Comparison of ENCODE assay signal across 11 mouse cellular contexts in genomic region chr4:141048810-141049475, GRCm38 (mm10). TPM values are rescaled to one million over a fixed set of nuclear protein-coding genes. Genes with fewer than 3 reads are reported as not detected.
DNase-seq lines count a peak whose midpoint lies in the region; ATAC-seq and TF ChIP-seq lines count a peak whose summit lies in the region.
"Had no signal": no experiment of that assay in that cellular context is flagged by ENCODE, and none has a peak within 500 bp of the region (broad histone marks: within the 10 kb centered on the region; RNA-seq: fewer than 3 reads in every experiment).

No protein-coding gene starts in this region.

- peak; percentile 61 for DNase-seq in brain, adult 2 months (ENCODE audit: low read depth, low spot score)
- DNase-seq in embryo, embryonic 10.5 days (ENCODE audit: low spot score) = peak; percentile 44
- peak; percentile 64 for DNase-seq in hindbrain, embryonic 11.5 days (ENCODE audit: low spot score)
- DNase-seq in midbrain, postnatal 0 days (ENCODE audit: low spot score) = peak; percentile 79
- no peak for DNase-seq in adrenal gland, postnatal 14 days
- DNase-seq in adrenal gland, adult 18-20 months (ENCODE audit: low spot score in 2 of 2) = no peak

- H3K4me3 ChIP-seq in hindbrain, embryonic 11.5 days (ENCODE audit: low read depth, low read length) = no peak overlapping the region
- no peak overlapping the region for H3K4me3 ChIP-seq in midbrain, postnatal 0 days (ENCODE audit: low read depth, low read length)
- H3K4me3 ChIP-seq: embryonic facial prominence, embryonic 13.5 days had no signal

- H3K4me2 ChIP-seq in hindbrain, embryonic 11.5 days (replicated peaks; ENCODE audit: low read depth, low read length) = peak overlapping the region; percentile 28
- peak overlapping the region; percentile 22; the same call in 1 of the 2 replicates for H3K4me2 ChIP-seq in midbrain, postnatal 0 days (ENCODE audit: low read depth, low read length, poor library complexity, severe bottlenecking)
- H3K4me2 ChIP-seq: embryonic facial prominence, embryonic 13.5 days; lung, embryonic 14.5 days had no signal

- peak overlapping the region; percentile 95 for H3K27ac ChIP-seq in hindbrain, embryonic 11.5 days (ENCODE audit: low read depth, low read length)
- peak overlapping the region; percentile 84 for H3K27ac ChIP-seq in midbrain, postnatal 0 days (ENCODE audit: low read depth, low read length)
- H3K27ac ChIP-seq: embryonic facial prominence, embryonic 13.5 days had no signal

- H3K4me1 ChIP-seq in hindbrain, embryonic 11.5 days (replicated peaks; ENCODE audit: control insufficient read depth, insufficient read depth, low read length) = peaks cover 32% of the 10 kb centered on the region
- peaks cover 28% of the 10 kb centered on the region for H3K4me1 ChIP-seq in midbrain, postnatal 0 days (ENCODE audit: insufficient read depth, low read length)

- no peaks in the 10 kb centered on the region for H3K9me3 ChIP-seq in hindbrain, embryonic 11.5 days (ENCODE audit: control insufficient read depth, low read length)
- no peaks in the 10 kb centered on the region for H3K9me3 ChIP-seq in midbrain, postnatal 0 days (ENCODE audit: low read length)
- H3K9me3 ChIP-seq: embryonic facial prominence, embryonic 13.5 days had no signal

- no peak for TF ChIP-seq CTCF in midbrain, postnatal 0 days (IDR thresholded peaks at IDR 0.05)

- ATAC-seq in hindbrain, embryonic 11.5 days (ENCODE audit: low FRiP score) = peak; percentile 46
- peak; percentile 18; the same call in 1 of the 2 replicates for ATAC-seq in midbrain, postnatal 0 days (ENCODE audit: low FRiP score)
- no peak for ATAC-seq in inflammation-experienced regulatory T-cells, adult 6 months

- WGBS in hindbrain, embryonic 11.5 days = 45% methylated on average over 17 of the region's 17 CpGs
- WGBS in midbrain, postnatal 0 days = 21% methylated on average over 17 of the region's 17 CpGs

- peak overlapping the region; percentile 57 for H3K9ac ChIP-seq in hindbrain, embryonic 11.5 days (ENCODE audit: low read depth, low read length)
- H3K9ac ChIP-seq in midbrain, postnatal 0 days (replicated peaks; ENCODE audit: low read length, poor library complexity, severe bottlenecking) = 0 out of 2 replicates have a peak overlapping the region, but pooled peaks have one; percentile 5
- H3K9ac ChIP-seq: lung, embryonic 14.5 days had no signal

- H3K27me3 ChIP-seq in hindbrain, embryonic 11.5 days (ENCODE audit: control insufficient read depth, insufficient read depth, low read length) = 0 out of 2 replicates have a peak, but pooled peaks cover 2% of the 10 kb centered on the region
- H3K27me3 ChIP-seq in midbrain, postnatal 0 days (ENCODE audit: insufficient read depth, low read length) = no peaks in the 10 kb centered on the region
- H3K27me3 ChIP-seq: embryonic facial prominence, embryonic 13.5 days had no signal

- peaks cover 8% of the 10 kb centered on the region; the same call in 1 of the 2 replicates for H3K36me3 ChIP-seq in hindbrain, embryonic 11.5 days (ENCODE audit: control insufficient read depth, insufficient read depth, low read length)
- H3K36me3 ChIP-seq in midbrain, postnatal 0 days (ENCODE audit: insufficient read depth, low read length) = 0 out of 2 replicates have a peak, but pooled peaks cover 6% of the 10 kb centered on the region

RNA-seq across cellular contexts. Expression of gene Crocc, which starts 11.4 kb away (rescaled TPM):
- polyA plus RNA-seq in hindbrain, embryonic 11.5 days (2014; fragmentation: Nextera tagmentation; extraction: Ambion mirVana) = 6.3 and 7.6 TPM in 2 replicates
- total RNA-seq in midbrain, postnatal 0 days (2014; rRNA removed) = 22.0 and 33.2 TPM in 2 replicates
- polyA plus RNA-seq in midbrain, postnatal 0 days (2015; fragmentation: Nextera tagmentation; extraction: Ambion mirVana) = 3.2 and 4.2 TPM in 2 replicates
- 7.1 and 9.8 TPM in 2 replicates for total RNA-seq in adrenal gland, postnatal 14 days (2021)
- total RNA-seq in adrenal gland, adult 18-20 months (2021) = 1 to 10 TPM; 6.4 to 6.9 TPM
- 1 to 10 TPM in 1 of 3 experiments, under 1 TPM in 2; 0.67 to 1.2 (median 0.67) TPM for polyA plus RNA-seq in inflammation-experienced regulatory T-cells, adult 6 months (2017; shearing (Covaris generic))

RNA-seq across cellular contexts. Expression of gene Necap2, which starts 29.2 kb away (rescaled TPM):
- 50.8 and 51.7 TPM in 2 replicates for polyA plus RNA-seq in hindbrain, embryonic 11.5 days (2014; fragmentation: Nextera tagmentation; extraction: Ambion mirVana)
- total RNA-seq in midbrain, postnatal 0 days (2014; rRNA removed) = 51.4 and 54.5 TPM in 2 replicates
- polyA plus RNA-seq in midbrain, postnatal 0 days (2015; fragmentation: Nextera tagmentation; extraction: Ambion mirVana) = 42.2 and 51.1 TPM in 2 replicates
- total RNA-seq in adrenal gland, postnatal 14 days (2021) = 45.5 and 56.4 TPM in 2 replicates
- 10 to 100 TPM; 59.3 to 61.1 TPM for total RNA-seq in adrenal gland, adult 18-20 months (2021)
- 10 to 100 TPM; 85.9 to 95.9 (median 91.8) TPM for polyA plus RNA-seq in inflammation-experienced regulatory T-cells, adult 6 months (2017; shearing (Covaris generic))

RNA-seq across cellular contexts. Expression of gene Mfap2, which starts 38.7 kb away (rescaled TPM):
- polyA plus RNA-seq in hindbrain, embryonic 11.5 days (2014; fragmentation: Nextera tagmentation; extraction: Ambion mirVana) = 266 and 286 TPM in 2 replicates
- 19.5 and 32.4 TPM in 2 replicates for total RNA-seq in midbrain, postnatal 0 days (2014; rRNA removed)
- polyA plus RNA-seq in midbrain, postnatal 0 days (2015; fragmentation: Nextera tagmentation; extraction: Ambion mirVana) = 103 and 104 TPM in 2 replicates
- 26.0 and 28.6 TPM in 2 replicates for total RNA-seq in adrenal gland, postnatal 14 days (2021)
- total RNA-seq in adrenal gland, adult 18-20 months (2021) = 1 to 10 TPM; 6.4 to 6.6 TPM
- not detected for polyA plus RNA-seq in inflammation-experienced regulatory T-cells, adult 6 months (2017; shearing (Covaris generic))
- total RNA-seq: hematopoietic stem cell, adult 5-6 weeks had no signal

RNA-seq across cellular contexts. Expression of gene Spata21, which starts 39.2 kb away (rescaled TPM):
- polyA plus RNA-seq in hindbrain, embryonic 11.5 days (2014; fragmentation: Nextera tagmentation; extraction: Ambion mirVana) = 0.17 and 0.19 TPM in 2 replicates
- 0.27 and 4.4 TPM in 2 replicates for total RNA-seq in midbrain, postnatal 0 days (2014; rRNA removed)
- polyA plus RNA-seq in midbrain, postnatal 0 days (2015; fragmentation: Nextera tagmentation; extraction: Ambion mirVana) = 0.25 and 1.4 TPM in 2 replicates
- total RNA-seq in adrenal gland, postnatal 14 days (2021) = not detected in 2 replicates
- not detected for total RNA-seq in adrenal gland, adult 18-20 months (2021)
- 1 to 10 TPM; 1.1 to 1.5 (median 1.5) TPM for polyA plus RNA-seq in inflammation-experienced regulatory T-cells, adult 6 months (2017; shearing (Covaris generic))
- total RNA-seq: hematopoietic stem cell, adult 5-6 weeks had no signal
- polyA plus RNA-seq: large intestine, adult 2 months had no signal

Comparison
In these comparisons a context has a peak if more than half of its experiments do, and no peak if none do; other contexts are left out.
1. DNase-seq: peak in brain, adult 2 months (single experiment), embryo, embryonic 10.5 days (single experiment), hindbrain, embryonic 11.5 days (single experiment) and midbrain, postnatal 0 days (single experiment); none in adrenal gland, postnatal 14 days (single experiment) and adrenal gland, adult 18-20 months (0 of 2).